Mouse (Mus musculus) hindbrain, embryonic 13.5 days (tissue): ENCODE results near the gene Aldh1l1. TPM values are rescaled to one million over a fixed set of nuclear protein-coding genes. Genes with fewer than 3 reads are reported as not detected.

ENCODE experiments used
- ATAC-seq: fragments of 200-750 bp; cut with Nextera tagmentation; 2 replicates; pipeline ENCODE4 v1.8.0; 2017; ENCODE audit warnings: moderate TSS enrichment; ENCODE audit not compliant: low FRiP score
- H3K27ac ChIP-seq: fragments of 300-500 bp; sonication (generic); 2 replicates; pipeline ENCODE4 v1.5.1; 2015; ENCODE audit warnings: inconsistent platforms, mild to moderate bottlenecking, moderate library complexity
- H3K27me3 ChIP-seq: fragments of 300-500 bp; sonication (generic); 2 replicates; pipeline ENCODE4 v1.6.1; 2015; ENCODE audit warnings: mild to moderate bottlenecking, inconsistent platforms
- H3K36me3 ChIP-seq: fragments of 300-500 bp; sonication (generic); 2 replicates; pipeline ENCODE4 v1.6.1; 2015; ENCODE audit warnings: mild to moderate bottlenecking, inconsistent platforms
- H3K4me1 ChIP-seq: fragments of 300-500 bp; sonication (generic); replicated peaks from 2 replicates; pipeline ENCODE4 v1.6.1; 2015; ENCODE audit warnings: inconsistent platforms
- H3K4me2 ChIP-seq: fragments of 300-500 bp; sonication (generic); 2 replicates; pipeline ENCODE4 v1.6.1; 2015; ENCODE audit warnings: inconsistent platforms, mild to moderate bottlenecking, moderate library complexity
- H3K4me3 ChIP-seq: fragments of 300-500 bp; sonication (generic); 2 replicates; pipeline ENCODE4 v1.5.1; 2015; ENCODE audit warnings: mild to moderate bottlenecking, inconsistent platforms
- H3K9ac ChIP-seq: fragments of 300-500 bp; sonication (generic); 2 replicates; pipeline ENCODE4 v1.6.1; 2015; ENCODE audit warnings: mild to moderate bottlenecking, inconsistent platforms
- H3K9me3 ChIP-seq: fragments of 300-500 bp; sonication (generic); 2 replicates; pipeline ENCODE4 v1.6.1; 2016; ENCODE audit warnings: inconsistent platforms
- WGBS: fragments of 180-500 bp; shearing (Covaris S2); methylation state at CpG from one replicate; pipeline ENCODE4 v1.1.7; 2015; 5-methylcytosine and 5-hydroxymethylcytosine counted together
- polyA plus RNA-seq: library from polyadenylated mRNA; unstranded; fragments of >200 nt; fragmentation: Nextera tagmentation; extraction: Ambion mirVana; gene quantifications from 2 replicates; pipeline ENCODE4 v1.2.1, GENCODE M21; 2015

Aldh1l1 gene
- polyA plus RNA-seq, 1 experiment from 2014 or later, result 44.8 TPM

DNA sequence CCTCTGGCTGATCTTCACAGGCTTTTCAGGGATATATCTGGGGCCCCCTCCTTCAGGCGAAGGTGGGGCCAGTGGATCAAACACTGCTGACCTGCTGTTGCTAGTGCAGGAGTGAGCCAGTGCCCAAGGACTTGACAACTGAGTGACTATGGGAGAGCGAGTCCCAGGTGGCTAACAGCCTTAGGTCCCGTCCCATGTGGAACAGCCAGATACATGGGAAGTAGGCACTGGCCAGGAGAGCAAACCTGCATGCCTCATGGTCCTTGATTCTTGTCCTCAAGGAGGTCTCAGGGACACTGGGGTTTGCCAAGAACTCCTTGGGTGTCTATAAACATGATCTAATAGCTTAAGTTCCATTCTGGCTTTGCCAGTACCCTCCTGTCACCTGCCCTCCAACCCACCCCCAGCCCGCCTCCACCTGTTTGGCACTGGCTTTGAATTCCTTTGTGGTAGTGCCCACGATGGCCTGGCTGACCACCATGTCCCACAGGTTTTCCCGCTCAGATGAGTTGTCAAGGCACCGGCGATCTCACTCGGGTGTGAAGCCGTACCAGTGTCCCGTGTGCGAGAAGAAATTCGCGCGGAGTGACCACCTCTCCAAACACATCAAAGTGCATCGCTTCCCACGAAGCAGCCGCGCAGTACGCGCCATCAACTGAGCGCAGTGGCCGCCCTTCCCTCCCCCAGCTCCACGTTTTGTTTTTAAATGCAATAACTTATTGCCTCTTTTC lies 12.4 kb upstream of the Aldh1l1 start:
- no peak for ATAC-seq
- 95% methylated on average over 24 of the region's 24 CpGs for WGBS

DNA sequence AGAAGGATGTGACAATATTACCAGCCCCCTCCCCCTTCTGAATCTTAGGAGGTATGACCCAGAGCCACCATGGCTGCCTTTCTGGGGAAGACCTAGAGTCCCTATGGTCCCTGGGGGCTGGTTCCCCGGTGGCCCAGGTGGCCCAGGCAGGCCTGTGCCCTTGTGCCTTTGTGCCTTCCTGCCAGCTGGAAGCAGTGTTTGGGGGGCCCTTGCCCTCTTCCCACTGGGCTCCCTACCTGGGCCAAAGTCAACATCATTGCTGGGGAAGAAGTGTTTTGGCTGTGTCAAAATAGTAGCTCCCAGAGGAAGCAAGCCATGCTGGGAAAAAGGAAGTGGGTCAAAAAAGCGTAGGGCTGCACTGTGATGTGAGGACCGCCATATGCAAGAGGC lies 11.9 kb upstream of the Aldh1l1 start:
- no peak for ATAC-seq
- no peak overlapping the region for H3K4me3 ChIP-seq
- 87% methylated on average over 3 of the region's 3 CpGs for WGBS
- H3K4me2 ChIP-seq, result no peak overlapping the region
- H3K4me1 ChIP-seq, result peaks cover 17% of the 10 kb centered on the region; the same call in 1 of the 2 replicates
- 0 out of 2 replicates have a peak, but pooled peaks cover 3% of the 10 kb centered on the region for H3K36me3 ChIP-seq
- H3K9me3 ChIP-seq, result no peaks in the 10 kb centered on the region
- H3K27ac ChIP-seq, result no peak overlapping the region
- no peaks in the 10 kb centered on the region for H3K27me3 ChIP-seq
- no peak overlapping the region for H3K9ac ChIP-seq

More for the DNA sequence above, 12.4 kb upstream of the Aldh1l1 start:
- no peak overlapping the region for H3K4me3 ChIP-seq
- H3K27me3 ChIP-seq, result no peaks in the 10 kb centered on the region
- no peak overlapping the region for H3K27ac ChIP-seq
- 0 out of 2 replicates have a peak, but pooled peaks cover 3% of the 10 kb centered on the region for H3K36me3 ChIP-seq
- H3K4me2 ChIP-seq, result no peak overlapping the region
- peaks cover 17% of the 10 kb centered on the region; the same call in 1 of the 2 replicates for H3K4me1 ChIP-seq
- H3K9ac ChIP-seq, result no peak overlapping the region
- H3K9me3 ChIP-seq, result no peaks in the 10 kb centered on the region

DNA sequence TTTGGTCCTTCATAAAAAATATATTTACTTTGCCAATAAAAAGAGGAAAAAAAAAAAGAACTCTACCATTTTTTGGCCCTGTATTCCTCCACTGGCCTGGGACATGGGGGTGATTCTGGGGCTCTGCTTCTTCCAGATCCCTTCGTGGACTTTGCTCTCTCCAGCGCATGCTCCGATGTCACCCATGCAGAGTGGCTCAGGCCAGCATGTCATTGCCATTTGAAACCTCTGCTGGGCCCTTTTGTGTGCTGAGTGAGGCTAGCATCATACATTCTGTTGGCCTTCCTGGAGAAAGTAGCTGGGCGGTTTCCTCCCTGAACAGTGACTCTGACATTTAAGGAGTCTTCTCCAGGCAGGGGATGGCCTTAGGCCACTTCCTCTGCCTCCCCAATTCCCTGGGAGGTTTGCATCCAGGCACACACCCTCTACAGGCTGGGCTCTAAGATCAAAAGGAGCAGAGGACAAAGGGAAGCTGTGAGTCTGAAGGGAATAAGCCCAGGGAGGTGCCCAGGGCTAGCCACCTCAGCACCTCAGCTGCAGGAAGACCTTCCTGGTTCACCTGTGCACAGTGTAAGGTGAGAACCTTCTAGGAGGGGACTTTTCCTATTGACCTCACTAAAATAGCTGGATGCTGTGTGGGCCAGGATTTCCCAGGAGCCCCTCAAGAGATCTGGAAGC lies 10.9 kb upstream of the Aldh1l1 start:
- no peak overlapping the region for H3K4me3 ChIP-seq
- peaks cover 17% of the 10 kb centered on the region; the same call in 1 of the 2 replicates for H3K4me1 ChIP-seq
- no peaks in the 10 kb centered on the region for H3K27me3 ChIP-seq
- WGBS, result 71% methylated on average over 4 of the region's 4 CpGs
- no peak overlapping the region for H3K9ac ChIP-seq
- no peak for ATAC-seq
- H3K4me2 ChIP-seq, result no peak overlapping the region
- no peaks in the 10 kb centered on the region for H3K36me3 ChIP-seq
- no peaks in the 10 kb centered on the region for H3K9me3 ChIP-seq
- H3K27ac ChIP-seq, result no peak overlapping the region

DNA sequence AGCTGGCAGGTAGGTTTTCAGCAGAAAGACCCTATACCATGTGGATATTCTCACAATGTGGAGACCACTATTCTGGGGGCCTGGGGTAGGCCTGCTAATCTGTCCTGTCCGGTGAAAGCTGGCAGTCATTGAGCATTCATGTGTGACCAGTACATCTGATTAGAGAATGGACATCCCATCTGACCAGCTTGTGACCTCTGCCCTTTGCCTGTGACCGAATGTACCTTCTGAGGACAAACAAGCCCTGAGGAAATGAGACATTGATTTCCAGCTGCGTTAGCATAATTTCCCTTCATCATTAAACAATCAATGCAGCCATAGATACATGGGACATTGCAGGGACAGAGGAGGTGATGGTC lies 10.4 kb upstream of the Aldh1l1 start:
- no peak for ATAC-seq
- H3K27me3 ChIP-seq, result no peaks in the 10 kb centered on the region
- no peak overlapping the region for H3K27ac ChIP-seq
- WGBS, result 69% methylated on average over 3 of the region's 3 CpGs
- H3K9ac ChIP-seq, result no peak overlapping the region
- no peak overlapping the region for H3K4me2 ChIP-seq
- no peak overlapping the region for H3K4me3 ChIP-seq
- H3K9me3 ChIP-seq, result no peaks in the 10 kb centered on the region
- H3K36me3 ChIP-seq, result no peaks in the 10 kb centered on the region
- H3K4me1 ChIP-seq, result peaks cover 16% of the 10 kb centered on the region; the same call in 1 of the 2 replicates

DNA sequence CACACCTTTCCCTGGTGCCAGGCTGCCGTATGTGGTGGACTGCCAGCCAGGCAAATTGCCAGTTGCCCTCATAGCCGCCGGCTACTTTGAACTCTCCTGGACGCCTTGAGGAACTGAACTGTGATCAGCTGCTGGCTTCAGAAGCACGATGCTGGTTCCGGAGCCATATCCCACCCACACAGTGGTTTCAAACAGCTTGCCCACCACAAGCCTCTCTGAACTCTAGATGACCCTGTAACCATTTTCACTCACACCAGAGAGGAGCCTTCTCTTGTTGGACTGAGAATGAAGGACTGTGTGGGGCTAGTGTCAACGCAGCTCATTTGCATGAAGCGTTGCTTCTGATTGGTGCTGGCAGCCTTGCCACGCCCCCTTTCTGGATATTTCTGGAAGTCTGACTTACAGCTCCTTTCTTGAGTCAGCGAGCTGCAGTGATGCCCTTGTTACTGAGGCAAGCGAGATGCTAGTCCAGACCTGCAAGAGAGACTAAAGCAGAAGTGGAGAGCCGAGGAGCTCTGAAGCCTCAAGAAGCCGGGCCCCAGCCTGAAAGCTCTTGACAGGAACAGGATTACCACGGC lies 9.2 kb upstream of the Aldh1l1 start:
- H3K4me3 ChIP-seq, result no peak overlapping the region
- H3K4me2 ChIP-seq, result no peak overlapping the region
- H3K4me1 ChIP-seq, result 0 out of 2 replicates have a peak, but pooled peaks cover 8% of the 10 kb centered on the region
- H3K9me3 ChIP-seq, result no peaks in the 10 kb centered on the region
- WGBS, result 69% methylated on average over 14 of the region's 14 CpGs
- ATAC-seq, result no peak
- no peak overlapping the region for H3K27ac ChIP-seq
- no peaks in the 10 kb centered on the region for H3K27me3 ChIP-seq
- H3K9ac ChIP-seq, result no peak overlapping the region
- no peaks in the 10 kb centered on the region for H3K36me3 ChIP-seq

DNA sequence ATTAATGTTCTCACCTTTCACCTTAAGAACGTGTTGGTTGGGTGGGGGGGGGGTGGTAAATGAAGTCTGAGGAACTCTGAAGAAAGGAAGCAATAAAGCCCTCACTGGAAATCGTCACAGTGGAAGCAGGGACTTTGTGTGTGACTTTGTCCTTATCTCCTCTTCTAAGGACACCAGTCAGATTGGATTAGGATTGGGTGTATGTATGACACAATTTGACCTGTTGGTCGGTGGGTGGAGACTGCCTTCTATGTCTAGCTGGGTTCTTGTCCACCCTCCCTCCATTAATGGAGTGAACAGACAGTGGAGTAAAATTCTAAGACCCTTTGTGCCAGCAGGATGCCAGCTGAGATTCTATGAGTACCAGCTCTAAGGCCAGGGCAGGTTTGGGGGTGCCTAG lies 2.0 kb upstream of the Aldh1l1 start:
- no peak for ATAC-seq
- H3K36me3 ChIP-seq, result no peaks in the 10 kb centered on the region

DNA sequence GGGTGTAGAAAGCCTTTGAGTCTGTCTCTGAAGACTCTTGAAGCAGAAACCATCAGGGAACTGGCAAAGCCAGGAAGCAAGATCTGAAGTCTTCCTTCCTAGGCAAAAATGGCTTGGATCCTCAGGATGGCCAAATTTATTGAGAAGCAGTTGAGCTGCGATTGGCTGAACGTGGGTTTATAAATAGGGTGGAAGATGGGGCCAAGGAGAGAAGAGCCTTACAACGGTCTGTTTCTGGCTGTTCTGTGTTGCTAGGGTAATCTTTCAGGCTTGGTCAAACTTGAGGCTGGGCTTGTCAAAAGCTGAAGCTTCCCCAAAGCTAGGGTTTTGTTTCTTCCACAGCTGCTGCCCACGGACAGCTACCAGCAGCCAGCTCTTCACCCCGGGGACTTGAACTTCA lies 1.4 kb upstream of the Aldh1l1 start:
- H3K4me1 ChIP-seq, result no peaks in the 10 kb centered on the region

More for the DNA sequence above, 2.0 kb upstream of the Aldh1l1 start:
- Histone ChIP-seq H3K9ac (no peak overlapping the region), H3K9me3 (no peaks in the 10 kb centered on the region), H3K27me3 (no peaks in the 10 kb centered on the region), H3K4me2 (no peak overlapping the region), H3K4me3 (no peak overlapping the region), H3K4me1 (no peaks in the 10 kb centered on the region), H3K27ac (no peak overlapping the region)
- WGBS, result 81% methylated on average over 3 of the region's 3 CpGs

GRCm38 (mm10) chr6:90487531-90487930 lies 1.3 kb downstream of the Aldh1l1 start:
- no peak overlapping the region for H3K4me3 ChIP-seq
- no peak for ATAC-seq
- no peak overlapping the region for H3K4me2 ChIP-seq
- no peaks in the 10 kb centered on the region for H3K9me3 ChIP-seq
- WGBS, result 77% methylated on average over 1 of the region's 1 CpGs
- no peak overlapping the region for H3K9ac ChIP-seq
- H3K4me1 ChIP-seq, result no peaks in the 10 kb centered on the region
- no peak overlapping the region for H3K27ac ChIP-seq
- H3K27me3 ChIP-seq, result no peaks in the 10 kb centered on the region
- no peaks in the 10 kb centered on the region for H3K36me3 ChIP-seq

More for the DNA sequence above, 1.4 kb upstream of the Aldh1l1 start:
- H3K9ac ChIP-seq, result no peak overlapping the region
- H3K36me3 ChIP-seq, result no peaks in the 10 kb centered on the region
- H3K27ac ChIP-seq, result no peak overlapping the region
- H3K4me2 ChIP-seq, result no peak overlapping the region
- no peak overlapping the region for H3K4me3 ChIP-seq
- no peaks in the 10 kb centered on the region for H3K27me3 ChIP-seq
- no peaks in the 10 kb centered on the region for H3K9me3 ChIP-seq
- ATAC-seq, result no peak
- WGBS, result 73% methylated on average over 5 of the region's 5 CpGs

GRCm38 (mm10) chr6:90489532-90489931 lies 3.3 kb downstream of the Aldh1l1 start:
- Histone ChIP-seq H3K9me3 (no peaks in the 10 kb centered on the region), H3K36me3 (no peaks in the 10 kb centered on the region), H3K4me1 (no peaks in the 10 kb centered on the region), H3K27ac (no peak overlapping the region), H3K9ac (no peak overlapping the region), H3K4me2 (no peak overlapping the region), H3K27me3 (no peaks in the 10 kb centered on the region), H3K4me3 (no peak overlapping the region)
- ATAC-seq, result no peak
- WGBS, result 89% methylated on average over 3 of the region's 3 CpGs

DNA sequence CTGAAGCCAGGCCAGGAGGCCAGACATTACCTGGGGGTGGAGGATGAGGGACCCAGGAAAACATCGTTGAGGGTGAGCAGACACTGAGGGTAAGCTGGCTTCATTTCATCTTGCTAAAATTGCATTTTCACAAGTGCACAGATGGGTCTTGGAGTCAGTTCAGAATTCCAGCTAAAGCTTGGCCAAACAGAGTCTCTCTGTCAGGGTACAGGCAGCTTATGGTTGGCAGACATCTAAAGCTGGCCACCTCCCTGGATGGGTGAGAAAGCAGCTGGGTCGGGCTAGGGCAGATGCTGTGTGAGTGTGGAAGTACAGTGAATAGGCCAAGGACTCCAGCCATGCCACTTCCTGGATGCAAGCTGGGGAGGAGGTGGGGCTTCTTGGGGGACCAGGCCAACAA lies 4.7 kb downstream of the Aldh1l1 start:
- H3K9me3 ChIP-seq, result no peaks in the 10 kb centered on the region
- no peak overlapping the region for H3K27ac ChIP-seq
- H3K4me3 ChIP-seq, result no peak overlapping the region
- 0 out of 2 replicates have a peak, but pooled peaks cover 4% of the 10 kb centered on the region for H3K4me1 ChIP-seq
- H3K27me3 ChIP-seq, result no peaks in the 10 kb centered on the region
- H3K36me3 ChIP-seq, result no peaks in the 10 kb centered on the region
- WGBS, result 88% methylated on average over 2 of the region's 2 CpGs
- H3K4me2 ChIP-seq, result no peak overlapping the region
- H3K9ac ChIP-seq, result no peak overlapping the region
- no peak for ATAC-seq

DNA sequence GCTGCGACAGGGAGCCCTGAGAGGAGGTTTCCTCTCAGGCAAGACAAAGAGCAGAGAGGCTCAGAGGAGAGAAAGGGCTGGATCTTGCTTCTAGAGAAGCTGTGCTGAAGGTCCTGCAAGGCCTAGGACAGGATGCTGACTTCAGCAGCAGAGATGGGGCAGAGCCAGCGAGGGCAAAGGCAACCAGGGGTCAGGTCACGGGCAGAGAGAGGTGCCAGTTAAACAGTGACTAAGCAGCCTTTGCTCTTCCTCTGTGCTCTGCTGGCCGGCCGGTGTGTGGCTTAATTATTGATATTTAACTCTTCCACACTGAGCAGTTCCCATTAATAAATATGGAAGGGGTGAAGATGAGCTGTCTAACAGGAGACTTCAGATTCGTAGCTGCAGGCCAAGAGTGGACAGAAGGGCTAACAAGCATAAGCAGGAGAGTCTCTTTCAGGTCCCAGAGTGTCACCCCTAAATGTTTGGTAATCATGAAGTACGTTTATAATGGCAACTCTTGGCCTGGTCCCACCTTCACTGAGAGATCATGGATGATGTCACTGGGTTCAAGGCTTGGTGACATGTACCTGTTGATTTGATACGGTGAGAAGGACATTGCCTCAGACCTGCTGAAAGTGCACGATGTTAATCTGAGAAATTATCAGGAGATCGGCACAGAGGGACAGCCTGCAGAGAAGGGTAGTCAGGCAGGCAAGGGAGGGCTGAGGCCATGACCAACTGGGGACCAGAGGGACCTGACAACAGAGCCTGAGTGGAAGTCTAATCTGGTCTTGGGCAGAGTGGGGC lies 5.9 kb downstream of the Aldh1l1 start:
- Histone ChIP-seq H3K27ac (no peak overlapping the region), H3K4me1 (peaks cover 4% of the 10 kb centered on the region; the same call in 1 of the 2 replicates)

GRCm38 (mm10) chr6:90494155-90494554 lies 7.9 kb downstream of the Aldh1l1 start:
- WGBS, result 87% methylated on average over 3 of the region's 3 CpGs
- no peak overlapping the region for H3K9ac ChIP-seq
- H3K4me2 ChIP-seq, result no peak overlapping the region
- H3K36me3 ChIP-seq, result no peaks in the 10 kb centered on the region
- peaks cover 9% of the 10 kb centered on the region; the same call in 1 of the 2 replicates for H3K4me1 ChIP-seq
- H3K9me3 ChIP-seq, result no peaks in the 10 kb centered on the region
- no peak overlapping the region for H3K27ac ChIP-seq
- H3K4me3 ChIP-seq, result no peak overlapping the region
- H3K27me3 ChIP-seq, result no peaks in the 10 kb centered on the region
- no peak for ATAC-seq

More for the DNA sequence above, 5.9 kb downstream of the Aldh1l1 start:
- Histone ChIP-seq H3K9me3 (no peaks in the 10 kb centered on the region), H3K4me3 (no peak overlapping the region), H3K27me3 (no peaks in the 10 kb centered on the region), H3K4me2 (no peak overlapping the region), H3K9ac (no peak overlapping the region), H3K36me3 (no peaks in the 10 kb centered on the region)
- 74% methylated on average over 10 of the region's 10 CpGs for WGBS
- ATAC-seq, result no peak
